Mouse (Mus musculus): ENCODE results near the gene Ppil2.

Ppil2 gene

GRCm38 (mm10) chr16:17096938-17097337 is 14.1 kb downstream of the Ppil2 start:
- DNase-seq, result no peak

- no peak for DNase-seq
Measured at GRCm38 (mm10) chr16:17088346-17088745, 22.7 kb downstream of the Ppil2 start.

DNA sequence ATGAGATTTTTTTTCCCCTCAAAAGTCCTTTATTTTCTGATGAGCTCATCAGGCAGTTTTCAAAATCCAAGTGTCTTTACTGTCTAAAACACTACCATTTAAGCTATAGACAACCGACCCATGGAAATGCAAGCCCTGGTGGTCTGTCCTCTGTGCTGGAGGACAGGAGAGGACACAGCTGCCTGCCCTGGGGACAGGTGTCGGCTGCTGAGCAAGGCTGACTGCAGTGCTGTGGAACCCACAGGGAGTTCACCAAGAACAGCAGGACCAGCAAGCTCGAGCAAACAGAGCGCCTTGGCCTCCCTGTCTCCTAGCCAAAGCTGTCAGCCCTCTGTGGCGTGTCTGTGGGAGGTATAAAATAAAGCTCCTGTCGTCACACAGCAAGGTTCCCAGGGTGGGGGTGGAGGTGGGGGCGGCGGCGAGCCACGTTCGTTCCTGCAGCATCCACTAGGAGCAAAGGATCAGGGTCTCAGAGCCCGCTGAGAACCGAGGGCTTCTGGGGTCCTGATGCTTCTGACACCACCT is 24.3 kb downstream of the Ppil2 start:
- no peak for DNase-seq

DNA sequence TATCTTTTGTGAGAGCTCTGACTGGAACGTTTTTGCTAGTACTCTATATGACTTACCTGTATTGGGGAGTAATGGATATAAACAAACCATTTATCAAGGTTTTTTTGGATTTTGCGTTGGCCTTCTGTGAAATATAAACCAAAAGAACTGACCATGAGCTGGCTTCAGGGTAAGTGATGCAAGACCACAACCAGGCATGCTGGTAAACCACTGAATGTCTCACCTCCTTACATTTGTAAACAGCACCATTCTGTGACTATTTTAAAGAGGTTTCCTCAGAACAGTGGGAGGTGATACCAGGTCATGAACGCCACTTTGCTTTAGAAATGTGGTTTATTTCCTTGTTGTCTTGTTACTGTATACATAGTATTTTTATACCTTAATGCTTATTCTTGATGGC is 24.8 kb downstream of the Ppil2 start:
- no peak for DNase-seq

DNA sequence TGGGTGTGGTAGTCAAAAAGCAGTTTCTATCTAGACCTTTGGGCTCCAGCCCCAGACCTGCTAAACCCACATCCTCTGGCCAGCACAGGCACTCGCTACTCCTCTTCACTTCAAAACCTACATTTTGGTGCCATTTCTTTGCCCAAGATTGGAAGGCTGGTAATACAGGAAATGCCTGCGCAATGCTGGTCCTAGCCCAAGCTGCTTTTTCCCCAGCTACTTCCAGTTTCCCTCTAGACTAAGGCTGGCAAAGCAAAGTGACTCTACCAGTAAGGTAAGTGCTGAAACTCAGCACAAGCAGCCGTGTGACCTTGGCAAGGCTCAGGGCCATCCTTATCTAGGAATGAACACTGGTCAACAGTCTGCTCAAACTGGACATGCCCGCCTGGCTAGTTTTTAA is 25.4 kb downstream of the Ppil2 start:
- DNase-seq, result no peak

- DNase-seq, result no peak
Measured at GRCm38 (mm10) chr16:17082121-17082792, 28.8 kb downstream of the Ppil2 start.

GRCm38 (mm10) chr16:17078101-17078500 is 33.0 kb downstream of the Ppil2 start:
- DNase-seq, result no peak

- no peak for DNase-seq
Measured at GRCm38 (mm10) chr16:17076869-17077268, 34.2 kb downstream of the Ppil2 start.

DNA sequence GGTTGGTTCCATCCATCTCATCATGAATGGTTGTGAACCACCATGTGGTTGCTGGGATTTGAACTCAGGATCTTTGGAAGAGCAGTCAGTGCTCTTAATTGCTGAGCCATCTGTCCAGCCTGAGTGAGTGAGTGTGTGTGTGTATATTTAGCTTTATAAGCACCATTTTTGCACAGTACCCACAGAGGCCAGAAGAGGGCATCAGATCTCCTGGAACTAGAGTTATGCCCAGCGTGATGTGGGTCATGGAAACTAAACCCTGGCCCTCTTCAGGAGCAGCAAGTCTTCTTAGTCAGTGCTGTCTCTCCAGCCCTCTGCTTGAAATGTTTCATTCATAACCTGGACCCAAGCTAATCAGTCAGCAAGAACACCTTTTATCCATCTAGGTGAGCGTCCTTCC is 34.8 kb downstream of the Ppil2 start:
- no peak for DNase-seq

GRCm38 (mm10) chr16:17073000-17073399 is 38.1 kb downstream of the Ppil2 start:
- no peak for DNase-seq

DNA sequence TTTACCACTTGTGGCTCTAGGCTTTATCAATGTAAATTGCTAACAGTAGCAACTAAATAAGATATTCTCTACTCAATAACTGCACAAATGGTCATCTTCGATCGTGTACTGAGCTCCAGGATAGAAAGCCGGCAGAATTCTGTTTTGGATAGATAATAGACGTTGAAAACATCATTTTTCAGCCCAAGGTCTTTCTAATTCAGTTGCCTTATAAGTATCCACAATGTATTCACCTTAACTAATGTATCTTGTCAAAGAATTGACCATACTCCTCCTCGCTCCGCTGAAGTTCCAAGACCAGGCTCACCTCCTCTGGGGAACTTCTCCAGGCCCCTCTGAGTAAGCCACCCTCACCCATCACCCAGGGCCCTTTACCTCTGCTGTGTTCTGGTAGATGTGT is 40.3 kb downstream of the Ppil2 start:
- no peak for DNase-seq

DNA sequence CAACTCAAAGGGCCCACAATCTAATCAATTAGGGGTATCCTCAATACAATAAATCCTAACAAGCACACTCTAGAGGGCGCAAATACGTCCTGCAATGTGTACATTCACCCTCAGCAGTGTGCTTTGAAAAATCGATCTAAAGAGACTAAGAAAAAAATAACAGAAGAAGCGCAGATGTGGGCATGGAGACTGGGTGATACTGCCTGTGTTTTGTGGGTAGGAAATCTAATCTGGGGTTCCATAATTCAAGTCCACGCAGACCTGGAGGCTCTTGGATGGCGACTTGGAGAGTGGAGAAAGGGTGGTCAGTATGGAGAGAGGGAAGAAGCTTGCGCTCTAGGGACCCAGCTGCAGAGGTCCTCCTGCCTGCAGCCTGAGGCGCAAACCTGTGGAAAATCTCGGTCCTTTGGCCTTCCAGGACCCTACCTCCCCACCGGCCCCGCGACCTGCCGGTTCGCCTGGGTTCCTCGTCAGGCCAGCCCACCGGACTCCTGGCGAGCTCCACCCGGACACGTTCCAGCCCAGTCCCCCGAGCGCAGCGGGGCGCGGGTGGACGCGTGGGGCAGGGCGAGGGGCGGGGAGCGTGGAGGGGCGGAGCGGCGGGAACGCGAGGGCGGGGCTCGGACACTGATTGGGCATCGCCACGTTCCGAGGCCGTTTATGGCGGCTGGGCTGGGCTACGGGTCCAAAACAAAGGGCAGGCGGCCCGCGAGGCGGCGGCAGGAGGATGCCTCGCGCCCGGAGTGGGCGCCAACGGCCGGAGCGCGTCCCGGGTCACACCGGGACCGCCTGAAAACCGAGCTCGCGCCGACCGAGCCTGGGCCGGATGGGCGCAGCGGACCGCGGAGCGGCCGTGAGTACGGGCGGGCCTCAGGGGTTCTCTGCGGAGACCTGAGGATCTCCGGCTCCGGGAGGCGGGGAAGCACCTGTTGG is 41.3 kb downstream of the Ppil2 start, which contains the start of gene Ypel1:
Ypel1 (plus strand) TSS at position 186 of the 933 bp plus-strand sequence.
- DNase-seq, result peak; percentile 81

DNA sequence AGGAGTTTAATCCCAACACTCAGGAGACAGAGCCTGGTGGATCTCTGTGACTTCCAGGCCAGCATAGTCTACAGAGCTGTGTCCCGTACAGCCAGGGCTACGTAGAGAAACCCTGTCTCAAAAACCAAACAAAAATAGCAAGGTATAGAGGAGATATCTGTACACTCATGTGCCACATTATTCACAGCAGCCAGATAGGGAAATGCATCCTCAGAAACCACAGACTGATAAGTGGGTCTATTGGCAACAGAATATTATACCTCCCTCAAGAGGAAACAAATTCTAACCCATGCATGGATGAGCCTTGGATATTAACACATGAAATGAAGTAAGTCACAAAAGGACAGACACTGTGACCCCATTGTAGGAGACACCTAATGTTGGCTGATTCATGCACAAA is 43.5 kb downstream of the Ppil2 start:
- DNase-seq, result no peak

DNA sequence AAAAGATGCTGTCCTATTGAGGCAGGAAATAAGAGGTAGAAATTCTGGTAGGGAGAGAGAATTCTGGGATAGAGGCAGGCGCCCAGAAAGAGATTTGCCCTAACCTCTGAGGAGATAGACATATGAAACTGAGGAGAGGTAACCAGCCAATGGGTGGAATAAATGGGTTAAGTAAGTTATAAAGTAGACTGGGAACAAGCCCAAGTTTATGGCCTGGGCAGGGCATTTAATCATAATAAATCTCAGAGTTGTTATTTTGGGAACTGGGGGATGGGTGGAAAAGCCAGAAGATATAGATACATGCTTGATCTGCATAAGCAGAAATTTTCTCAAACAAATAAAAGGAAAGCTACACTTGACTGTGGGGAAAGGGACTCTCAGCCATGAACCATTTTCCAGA is 48.7 kb downstream of the Ppil2 start:
- DNase-seq, result no peak

DNA sequence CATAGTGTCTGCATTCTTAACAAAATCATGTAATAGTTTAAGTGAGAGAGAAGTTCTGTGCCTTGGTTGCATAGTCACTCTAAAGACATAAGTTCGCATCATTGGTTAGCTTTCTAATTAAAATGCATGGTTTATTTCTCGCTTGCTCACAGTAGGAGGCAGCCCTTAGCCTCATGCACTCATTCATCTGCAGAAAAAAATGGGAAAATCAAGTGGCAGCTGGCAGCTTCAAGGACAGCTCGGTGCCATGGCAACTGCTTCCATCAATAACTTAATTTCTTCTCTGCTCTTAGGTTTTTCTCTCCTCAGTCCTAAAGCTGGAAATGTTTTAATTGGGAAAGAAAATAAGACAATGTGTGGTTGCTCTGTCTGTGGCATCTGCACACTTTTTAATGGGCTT is 55.5 kb downstream of the Ppil2 start:
- DNase-seq, result no peak

DNA sequence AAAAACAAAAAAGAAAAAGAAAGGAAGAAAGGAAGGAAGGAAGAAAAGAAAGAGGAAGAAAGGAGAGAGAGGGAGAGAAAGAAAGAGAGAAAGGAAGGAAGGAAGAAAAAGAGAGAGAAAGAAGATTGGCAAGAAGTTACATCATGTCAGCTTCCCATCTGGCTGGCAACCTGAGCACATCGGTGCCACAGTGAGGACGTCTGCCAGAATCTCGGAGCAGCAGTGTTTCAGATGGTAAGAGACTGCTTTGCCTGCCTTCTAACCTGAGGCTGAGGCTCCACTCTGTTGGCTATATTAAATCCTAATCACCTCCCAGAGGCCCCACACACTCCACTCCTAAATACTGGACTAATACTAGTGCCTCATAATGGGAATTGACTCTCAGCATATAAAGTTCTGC is 57.2 kb downstream of the Ppil2 start:
- no peak for DNase-seq

- DNase-seq, result no peak
Measured at GRCm38 (mm10) chr16:17052087-17052486, 59.0 kb downstream of the Ppil2 start.

DNA sequence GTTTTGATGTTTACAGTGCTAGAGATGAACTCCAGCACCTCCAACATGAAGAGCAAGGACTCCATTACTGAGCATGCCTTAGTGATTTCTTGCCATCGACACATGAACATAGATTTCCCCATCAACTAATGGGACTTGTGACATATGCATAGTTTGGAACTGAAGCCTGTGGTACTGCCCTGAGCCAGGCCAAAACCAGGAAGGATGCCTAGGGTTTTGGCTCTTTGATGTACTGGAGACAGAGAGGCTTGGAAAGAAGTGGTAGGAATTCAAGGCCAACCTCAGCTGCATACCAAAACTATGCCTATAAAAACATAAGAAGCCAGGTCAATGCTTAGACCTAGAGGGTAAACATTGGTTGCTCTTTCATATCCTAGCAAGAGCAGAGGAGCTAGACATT is 61.2 kb downstream of the Ppil2 start:
- no peak for DNase-seq

- DNase-seq, result no peak
Measured at GRCm38 (mm10) chr16:17045287-17045686, 65.8 kb downstream of the Ppil2 start.

- DNase-seq, result no peak
Measured at GRCm38 (mm10) chr16:17044320-17044719, 66.7 kb downstream of the Ppil2 start.

- no peak for DNase-seq
Measured at GRCm38 (mm10) chr16:17041417-17041816, 69.6 kb downstream of the Ppil2 start.

- DNase-seq, result no peak
Measured at GRCm38 (mm10) chr16:17040716-17041115, 70.3 kb downstream of the Ppil2 start.
